Mouse (Mus musculus) thymus, adult 2 months (tissue): Measurements from ENCODE around the gene Egfr.

ENCODE experiments used
- CTCF ChIP-seq: fragments of 200-500 bp; IDR thresholded peaks from 2 replicates; pipeline ENCODE4 v1.5.1; 2012; ENCODE audit warnings: mild to moderate bottlenecking, control low read depth, low read length, moderate library complexity, borderline replicate concordance; ENCODE audit not compliant: control insufficient read depth, poor library complexity, insufficient read depth; ENCODE audit errors: extremely low read depth
- POLR2A ChIP-seq: fragments of 200-500 bp; IDR thresholded peaks from 2 replicates; pipeline ENCODE4 v1.6.1; 2012; ENCODE audit warnings: mild to moderate bottlenecking, low read length, control low read depth, moderate library complexity; ENCODE audit not compliant: control insufficient read depth, poor library complexity, insufficient read depth; ENCODE audit errors: extremely low read depth

DNA sequence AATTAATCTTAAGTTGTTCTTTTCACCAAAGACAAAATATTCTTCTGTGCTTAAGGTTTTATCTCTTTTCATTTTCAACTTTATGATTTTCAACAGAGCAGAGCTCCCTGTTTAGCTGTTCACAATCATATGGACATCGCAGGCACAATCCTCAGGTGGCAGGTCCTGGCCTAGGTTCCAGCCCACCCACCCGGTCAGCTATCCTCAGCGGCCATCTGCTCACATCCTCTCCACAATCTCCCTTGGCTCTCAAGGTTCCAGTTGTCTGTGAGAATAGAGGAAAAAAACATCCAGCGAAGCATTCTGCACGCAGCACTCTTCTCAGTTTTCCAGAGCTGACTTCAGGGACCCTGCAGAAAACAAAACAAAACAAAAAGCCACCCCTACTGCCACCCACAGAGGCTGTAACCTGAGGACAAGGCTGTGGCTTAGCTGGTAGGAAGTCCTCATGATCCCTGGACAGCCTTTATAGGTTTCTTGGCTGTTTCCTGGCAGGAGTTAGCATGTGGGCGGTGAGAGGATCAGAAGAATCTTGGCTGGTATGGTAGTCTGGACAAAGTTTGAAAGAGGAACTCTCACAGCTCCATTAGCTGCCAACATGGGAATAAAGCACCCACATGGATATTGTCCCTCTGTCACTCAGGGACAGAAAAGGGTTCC, 183.7 kb downstream of the Egfr start:
- no peak for TF ChIP-seq CTCF
- TF ChIP-seq POLR2A = no peak
